Mouse (Mus musculus): ENCODE results near the gene Ndrg4. TPM values are rescaled to one million over a fixed set of nuclear protein-coding genes. Genes with fewer than 3 reads are reported as not detected.

Ndrg4 gene
- total RNA-seq, 1 experiment from 2014 or later = 22.5 TPM

DNA sequence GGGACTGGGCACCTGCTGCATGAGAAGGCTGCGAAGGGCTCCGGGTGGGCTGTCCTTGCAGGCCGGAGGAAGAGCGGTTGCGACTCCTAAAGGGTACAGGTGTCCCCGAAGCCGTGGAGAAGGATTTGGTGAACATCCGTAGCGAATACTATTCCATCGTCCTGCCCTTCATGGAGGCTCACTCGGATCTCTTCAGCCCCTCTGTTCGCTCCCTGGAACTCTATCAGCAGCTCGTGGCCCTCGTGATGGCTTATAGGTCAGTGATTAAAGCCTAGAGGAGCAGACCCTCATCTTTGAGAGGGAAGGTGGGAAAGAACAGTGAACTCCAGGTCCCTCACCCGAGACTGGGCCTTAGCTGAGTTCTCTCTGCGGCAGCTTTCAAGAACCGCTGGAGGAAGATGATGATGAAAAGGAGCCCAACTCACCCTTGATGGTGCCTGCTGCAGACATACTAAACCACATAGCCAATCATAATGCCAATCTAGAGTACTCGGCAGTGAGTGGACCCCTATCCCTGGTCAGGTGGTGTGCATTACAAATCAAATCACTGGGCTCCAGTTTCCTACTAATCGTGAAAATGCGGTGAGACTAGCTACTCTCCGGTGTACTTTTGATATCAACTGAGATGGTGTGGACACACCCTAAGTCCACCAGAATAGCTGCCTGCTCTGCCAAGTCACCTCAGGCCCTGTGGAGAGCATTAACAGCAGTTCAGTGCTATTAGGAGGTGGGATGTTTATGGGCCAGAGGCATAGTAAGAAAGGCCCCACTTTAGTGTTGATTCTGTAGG lies 40.0 kb downstream of the Ndrg4 start:
- no peak for DNase-seq

GRCm38 (mm10) chr8:95727625-95728024 lies 50.8 kb downstream of the Ndrg4 start:
- no peak for DNase-seq

DNA sequence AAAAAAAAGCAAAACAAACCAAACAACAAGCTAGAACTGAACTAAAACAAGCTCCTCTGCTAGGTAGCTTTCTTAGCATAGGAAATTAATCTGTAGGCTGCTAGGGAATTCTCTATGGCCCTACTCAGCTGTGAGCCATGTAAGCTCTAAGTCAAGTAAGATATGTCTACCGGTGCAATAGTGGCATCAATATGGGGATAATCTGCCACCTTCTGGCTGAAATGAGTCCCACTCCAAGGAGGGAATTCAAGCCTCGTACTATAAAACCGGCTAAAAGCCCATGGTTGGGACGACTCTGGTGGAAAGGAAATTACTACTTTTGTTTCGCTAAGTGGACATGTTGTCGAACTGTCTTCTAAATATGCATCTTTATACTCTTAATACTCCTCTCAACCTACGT lies 61.8 kb downstream of the Ndrg4 start:
- DNase-seq = no peak

- no peak for DNase-seq
Measured at GRCm38 (mm10) chr8:95741732-95742131, 65.0 kb downstream of the Ndrg4 start.

GRCm38 (mm10) chr8:95748028-95748427 lies 71.2 kb downstream of the Ndrg4 start:
- no peak for DNase-seq

DNA sequence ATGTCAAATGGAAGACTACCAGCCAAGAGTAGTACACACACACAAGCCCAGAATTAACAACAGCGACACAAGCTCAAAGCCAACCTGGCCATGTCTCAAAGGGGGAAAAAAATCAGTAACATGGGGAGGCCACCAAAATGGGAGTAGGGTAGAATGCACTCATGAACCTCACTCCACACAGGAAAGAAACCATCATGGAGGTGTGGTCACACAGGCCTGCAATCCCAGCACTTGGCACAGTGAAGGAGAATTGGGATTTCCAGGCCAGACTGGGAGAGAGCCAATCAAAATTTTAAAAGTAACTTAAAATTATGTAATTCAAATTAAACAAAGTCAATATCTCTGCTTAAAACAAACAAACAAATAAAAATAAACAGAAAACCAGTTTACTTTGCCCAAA lies 75.1 kb downstream of the Ndrg4 start:
- no peak for DNase-seq

DNA sequence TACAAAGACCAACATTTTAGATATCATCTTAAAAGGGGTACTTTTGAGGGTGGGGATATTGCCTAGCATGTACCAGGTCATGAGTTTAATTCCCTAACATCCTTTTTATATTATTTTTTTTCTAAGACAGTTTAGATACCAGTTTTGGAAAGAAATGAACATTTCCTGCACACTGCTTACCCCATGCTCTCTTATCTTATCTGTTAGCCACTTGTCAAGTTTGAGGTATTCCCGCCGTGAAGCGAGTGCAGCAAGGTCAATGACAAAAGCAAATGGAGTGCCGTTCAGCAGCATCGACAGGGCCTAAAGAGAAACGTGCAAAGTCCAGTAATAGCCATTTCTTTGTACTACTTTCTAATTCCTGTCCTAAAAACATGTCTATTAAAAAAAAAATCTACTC lies 83.5 kb downstream of the Ndrg4 start:
- DNase-seq = no peak

DNA sequence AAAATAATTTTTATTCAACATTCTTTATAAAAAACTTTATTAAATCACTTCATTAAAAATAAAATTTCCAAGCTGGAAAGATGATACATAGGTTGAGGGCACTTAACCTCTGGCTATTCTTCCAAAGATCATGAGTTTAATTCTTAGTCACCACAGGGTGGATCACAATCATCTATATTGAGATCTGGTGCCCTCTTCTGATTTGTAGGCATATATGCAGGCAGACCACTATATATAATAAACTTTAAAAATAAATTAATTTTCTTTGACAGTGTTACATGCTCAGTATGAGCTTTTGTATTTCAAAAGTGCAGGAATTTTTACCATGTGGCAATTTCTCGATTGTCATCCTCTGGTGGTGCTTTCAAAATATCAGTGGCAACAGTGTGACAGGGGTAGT lies 87.4 kb downstream of the Ndrg4 start:
- no peak for DNase-seq

Small RNA genes lying within 50 kb of the gene (microRNA-seq; reads per million reads assigned to microRNA genes)
- gene Mir7073 = 0.71 to 1.4 reads per million in 2 experiments

Other genes with a start within 250 kb of the Ndrg4 start
- 53.1 and 58.0 TPM in 2 replicates for gene Cfap20, start 242.1 kb upstream of the Ndrg4 start, total RNA-seq (2021)
- gene Csnk2a2, start 186.9 kb upstream of the Ndrg4 start, total RNA-seq (2021) = 59.6 and 88.3 TPM in 2 replicates
- 1.4 TPM in 1 of 2 replicates, not detected in the other for gene Ccdc113, start 142.9 kb upstream of the Ndrg4 start, total RNA-seq (2021)
- not detected in 2 replicates for gene Prss54, start 100.6 kb upstream of the Ndrg4 start, total RNA-seq (2021)
- gene Gins3, start 43.5 kb upstream of the Ndrg4 start, total RNA-seq (2021) = 3.2 and 4.1 TPM in 2 replicates
- 30.1 and 43.2 TPM in 2 replicates for gene Setd6, start 38.9 kb downstream of the Ndrg4 start, total RNA-seq (2021)
- gene Cnot1, start 130.5 kb downstream of the Ndrg4 start, total RNA-seq (2021) = 199 and 203 TPM in 2 replicates
- gene Sap18b, start 148.4 kb downstream of the Ndrg4 start, total RNA-seq (2021) = 190 and 199 TPM in 2 replicates
- gene Slc38a7, start 176.6 kb downstream of the Ndrg4 start, total RNA-seq (2021) = 25.6 and 29.4 TPM in 2 replicates
- 121 and 127 TPM in 2 replicates for gene Got2, start 211.6 kb downstream of the Ndrg4 start, total RNA-seq (2021)